Mouse (Mus musculus) gastrocnemius, adult 2 months (tissue): ENCODE measurements around the gene Slc9b2. TPM values are rescaled to one million over a fixed set of nuclear protein-coding genes. Genes with fewer than 3 reads are reported as not detected.

ENCODE experiments used
- DNase-seq: peaks from one replicate; pipeline ENCODE4 v3.0.0; 2022
- H3K27ac ChIP-seq: fragments of 200-600 bp; 2 replicates; pipeline ENCODE4 v1.8.1; 2022; ENCODE audit warnings: mild to moderate bottlenecking
- H3K4me3 ChIP-seq: fragments of 200-600 bp; 2 replicates; pipeline ENCODE4 v1.8.1; 2022; ENCODE audit warnings: mild to moderate bottlenecking, moderate library complexity
- CTCF ChIP-seq: fragments of 200-600 bp; IDR thresholded peaks from 2 replicates; pipeline ENCODE4 v1.8.1; 2022; ENCODE audit warnings: antibody characterized with exemption, mild to moderate bottlenecking, moderate library complexity
- intact Hi-C: fragments of 180-260 bp; cut with DNase I; formaldehyde crosslinking; loops from one replicate; pipeline ENCODE4 v1.15.1; 2025
- long read RNA-seq, 2 experiments: library from polyadenylated mRNA; stranded (forward); transcript quantifications; one replicate each; pipeline ENCODE4 v2.0.0; 2021
- total RNA-seq, 2 experiments: library from RNA; stranded (reverse); gene quantifications; 2 replicates each; pipeline ENCODE4 v1.2.3; 2021

Gene Slc9b2
- under 1 TPM in 1 of 2 experiments, not detected in 1; 0.42 TPM for total RNA-seq
- long read RNA-seq, experiment 1: 0 reads
- long read RNA-seq, experiment 2: 0 reads

DNA sequence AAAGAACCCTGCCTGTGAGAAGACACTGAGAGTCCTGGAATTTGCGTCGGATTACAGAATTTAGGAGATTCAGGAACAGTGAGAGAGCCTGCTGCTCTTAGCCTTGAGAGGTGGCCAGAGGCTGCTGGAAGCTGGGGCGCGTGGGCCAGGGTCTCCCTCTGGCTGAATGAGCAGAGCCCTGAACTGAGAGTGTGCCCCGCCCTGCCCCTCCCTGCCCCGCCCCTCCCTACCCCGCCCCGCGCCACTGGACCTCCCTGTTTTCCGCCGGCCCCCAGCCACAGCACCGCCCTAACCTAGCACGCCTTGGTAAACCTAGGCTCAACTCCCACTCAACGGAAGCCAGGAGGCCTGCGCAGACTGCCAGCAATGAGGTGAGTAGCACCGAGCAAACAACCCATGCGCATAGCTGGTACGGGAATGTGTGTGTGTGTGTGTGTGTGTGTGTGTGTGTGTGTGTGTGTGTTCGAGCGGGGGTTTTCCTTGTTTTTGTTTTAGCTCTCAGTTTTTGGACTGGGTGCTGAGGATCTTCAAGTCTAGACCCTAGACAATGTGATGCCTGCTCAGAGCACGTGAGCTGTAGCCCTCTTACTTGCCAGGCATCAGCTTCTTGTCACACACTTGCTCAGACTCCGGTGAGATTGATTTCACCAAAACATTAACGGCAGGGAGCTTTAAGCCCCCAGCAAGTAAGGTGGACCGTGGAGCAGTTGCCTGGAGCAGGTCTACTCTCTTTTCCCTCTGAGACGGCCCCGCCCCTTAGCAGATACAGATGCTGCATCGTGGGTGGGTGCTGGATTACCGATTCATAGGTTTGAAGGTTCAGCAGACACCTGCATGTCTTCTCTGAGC lies at the start of gene Slc9b2:
Gene Slc9b2, plus strand, starts transcription at position 290 of the 849 bp plus-strand sequence.
- no peak for TF ChIP-seq CTCF
- intact Hi-C loops: no loop called here
- Histone ChIP-seq H3K27ac (no peak within 1 kb of the TSS), H3K4me3 (peak within 1 kb of the TSS; percentile 65)
- peak; percentile 34 for DNase-seq

DNA sequence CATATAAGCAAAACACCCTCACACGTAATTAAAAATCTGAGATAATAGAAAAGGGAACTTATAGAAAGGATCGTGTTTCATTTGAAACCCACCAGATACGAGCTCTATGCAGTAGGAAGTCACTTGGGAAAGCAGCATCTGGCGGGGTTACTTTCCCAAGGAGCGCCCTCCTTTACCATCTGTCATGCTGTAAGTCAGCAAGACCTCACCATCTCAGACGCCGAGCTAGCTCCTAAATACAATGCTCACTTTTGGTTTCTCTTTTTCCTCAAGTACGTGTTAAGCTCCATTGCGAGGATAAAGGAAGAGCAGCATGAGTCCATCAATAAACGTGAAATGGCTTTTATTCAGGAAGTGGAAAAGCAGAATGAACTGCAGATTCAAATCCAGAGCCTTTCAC lies 48.6 kb upstream of the Slc9b2 start:
- Histone ChIP-seq H3K27ac (no peak overlapping the region), H3K4me3 (no peak overlapping the region)
- no peak for DNase-seq
- no peak for TF ChIP-seq CTCF
- intact Hi-C loops: no loop called here

DNA sequence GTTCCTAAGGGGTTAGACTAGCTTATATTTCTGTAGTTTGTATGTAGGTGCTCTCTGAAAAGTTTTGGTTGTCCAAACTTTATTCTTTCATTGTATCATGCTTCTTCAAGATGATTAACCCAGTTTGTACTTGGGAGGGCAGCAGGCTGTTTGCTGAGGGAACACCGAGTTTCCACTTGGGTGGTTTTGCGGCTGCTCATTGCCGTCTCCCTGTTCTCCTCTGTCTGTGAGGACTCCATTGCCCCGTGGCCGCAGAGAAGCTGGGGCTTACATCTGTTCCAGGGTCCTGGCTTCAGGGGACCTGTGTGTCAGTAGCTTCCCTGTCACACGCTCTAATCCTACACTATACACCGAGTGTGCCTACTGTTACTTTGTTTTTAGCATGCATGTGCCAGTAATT lies 47.3 kb upstream of the Slc9b2 start:
- Histone ChIP-seq H3K4me3 (no peak overlapping the region), H3K27ac (no peak overlapping the region)
- no peak for DNase-seq
- no peak for TF ChIP-seq CTCF
- intact Hi-C loops: no loop called here

DNA sequence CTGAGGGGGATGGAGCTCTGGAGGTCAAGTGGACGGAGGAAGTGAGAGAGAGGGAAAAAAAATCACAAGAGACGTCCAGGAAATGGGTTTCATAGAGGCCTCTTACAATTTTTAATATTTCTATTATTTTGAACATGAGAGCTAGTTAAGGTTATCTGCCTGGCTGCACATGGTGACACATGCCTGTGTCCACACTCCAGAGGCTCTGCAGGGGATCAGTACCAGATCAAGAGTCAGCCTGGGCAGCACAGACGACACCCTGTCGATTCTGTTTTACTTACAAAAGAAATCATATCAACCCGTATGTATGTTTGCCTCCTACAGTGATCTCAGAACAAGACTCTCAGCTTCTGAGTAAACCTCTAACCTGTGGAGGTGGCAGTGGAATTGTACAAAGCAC lies 38.9 kb upstream of the Slc9b2 start:
- no peak for TF ChIP-seq CTCF
- Histone ChIP-seq H3K4me3 (no peak overlapping the region), H3K27ac (no peak overlapping the region)
- no peak for DNase-seq
- intact Hi-C loops: no loop called here

DNA sequence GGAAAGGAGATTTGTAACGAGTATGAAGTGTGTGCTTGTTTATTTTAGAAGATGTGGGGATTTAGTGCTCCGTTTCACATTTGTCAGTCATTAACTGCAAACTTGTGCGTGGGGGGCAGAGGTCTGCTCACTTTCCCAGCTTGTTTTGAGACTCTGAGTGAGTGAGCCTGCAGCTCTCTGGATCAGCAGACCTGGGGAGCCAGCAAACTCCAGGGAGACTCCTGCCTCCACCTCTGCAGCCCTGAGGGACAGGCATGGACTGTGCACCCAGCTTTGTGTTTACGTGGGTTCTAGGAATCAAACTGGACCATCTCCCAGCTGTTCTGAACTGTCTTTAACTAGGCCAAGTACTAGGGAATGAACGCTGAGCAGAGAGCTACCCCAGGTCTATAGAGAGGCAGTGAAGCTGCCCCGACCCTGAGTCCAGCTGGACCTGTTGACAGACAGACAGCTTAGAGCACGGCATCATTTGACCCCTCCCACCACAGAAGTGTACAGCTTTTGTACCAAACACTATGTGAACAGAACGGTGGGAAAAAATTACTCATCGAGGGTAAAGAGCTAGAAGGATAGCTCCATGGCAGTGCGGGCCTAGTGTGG lies 38.0 kb upstream of the Slc9b2 start:
- intact Hi-C loops: no loop called here
- H3K4me3 ChIP-seq: no peak overlapping the region
- no peak for TF ChIP-seq CTCF
- H3K27ac ChIP-seq: no peak overlapping the region
- DNase-seq: no peak

DNA sequence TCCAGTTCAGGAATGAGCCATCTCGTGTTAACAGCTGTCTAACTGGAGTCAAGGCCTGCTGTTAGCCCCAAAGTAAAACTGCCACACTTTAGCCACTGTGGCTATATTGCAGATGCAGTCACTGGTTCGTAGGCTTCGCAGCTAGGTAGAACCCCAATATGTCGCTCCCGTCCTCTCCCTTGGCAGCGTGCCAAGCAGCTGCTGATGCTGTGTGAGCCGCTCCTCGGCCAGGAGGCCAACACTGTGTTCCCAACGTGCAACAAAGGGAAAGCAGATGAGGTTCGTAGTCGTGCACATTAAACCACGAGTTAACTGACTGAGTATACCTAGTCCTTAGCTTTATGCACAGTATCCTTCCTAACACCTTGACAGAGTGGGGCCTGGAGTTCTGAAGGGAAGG lies 34.9 kb upstream of the Slc9b2 start:
- DNase-seq: peak; percentile 40
- intact Hi-C loops: no loop called here
- Histone ChIP-seq H3K27ac (no peak overlapping the region), H3K4me3 (peak overlapping the region; percentile 21; the same call in 1 of the 2 replicates)
- no peak for TF ChIP-seq CTCF

DNA sequence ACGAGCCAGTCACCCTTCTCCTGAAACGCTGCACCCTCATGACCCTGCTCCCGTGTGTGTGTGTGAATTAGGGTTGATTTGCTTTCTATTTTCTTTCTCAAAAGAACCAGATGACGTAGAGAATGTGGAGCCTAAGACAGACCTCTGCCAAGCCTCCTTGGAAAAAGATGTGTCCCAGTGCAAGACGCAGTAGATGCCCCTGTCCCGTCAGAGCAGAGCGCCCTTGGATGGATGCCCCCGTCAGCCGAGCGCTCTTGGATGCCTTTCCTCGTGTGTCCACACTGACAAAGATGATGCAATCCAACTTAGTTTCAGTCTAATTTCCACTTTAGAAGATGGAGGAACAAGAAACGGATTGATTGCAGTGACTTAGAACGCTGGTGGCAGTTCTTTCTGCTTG lies 34.5 kb upstream of the Slc9b2 start:
- intact Hi-C loops: no loop called here
- no peak overlapping the region for H3K27ac ChIP-seq
- TF ChIP-seq CTCF: no peak
- DNase-seq: peak; percentile 44
- H3K4me3 ChIP-seq: peak overlapping the region; percentile 21

DNA sequence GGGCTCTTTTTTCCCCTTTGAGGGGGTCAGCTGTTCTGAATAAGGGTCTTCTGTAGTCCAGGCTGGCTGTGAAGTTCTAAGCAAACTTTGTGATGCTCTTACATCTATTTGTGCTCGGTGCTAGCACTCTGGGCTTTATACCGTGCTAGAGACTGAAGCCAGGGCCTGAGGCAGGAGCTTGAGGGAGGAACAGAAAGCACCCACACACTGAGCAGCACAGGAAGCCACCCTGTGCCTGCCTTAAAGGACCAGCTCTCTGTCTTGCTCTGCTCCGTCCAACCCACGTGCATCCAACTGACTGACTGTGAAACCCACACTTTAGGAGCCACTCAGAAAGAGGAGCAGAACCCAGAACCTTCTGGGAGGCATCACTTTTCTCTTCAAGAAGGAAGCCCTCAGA lies 27.3 kb upstream of the Slc9b2 start:
- no peak overlapping the region for H3K4me3 ChIP-seq
- H3K27ac ChIP-seq: peak overlapping the region; percentile 72
- no peak for TF ChIP-seq CTCF
- intact Hi-C loops: loop anchor here (5.0 to 10.0 kb wide), 5 partner anchors 47 to 447 kb away; no protein-coding TSS in a partner anchor
- DNase-seq: no peak

DNA sequence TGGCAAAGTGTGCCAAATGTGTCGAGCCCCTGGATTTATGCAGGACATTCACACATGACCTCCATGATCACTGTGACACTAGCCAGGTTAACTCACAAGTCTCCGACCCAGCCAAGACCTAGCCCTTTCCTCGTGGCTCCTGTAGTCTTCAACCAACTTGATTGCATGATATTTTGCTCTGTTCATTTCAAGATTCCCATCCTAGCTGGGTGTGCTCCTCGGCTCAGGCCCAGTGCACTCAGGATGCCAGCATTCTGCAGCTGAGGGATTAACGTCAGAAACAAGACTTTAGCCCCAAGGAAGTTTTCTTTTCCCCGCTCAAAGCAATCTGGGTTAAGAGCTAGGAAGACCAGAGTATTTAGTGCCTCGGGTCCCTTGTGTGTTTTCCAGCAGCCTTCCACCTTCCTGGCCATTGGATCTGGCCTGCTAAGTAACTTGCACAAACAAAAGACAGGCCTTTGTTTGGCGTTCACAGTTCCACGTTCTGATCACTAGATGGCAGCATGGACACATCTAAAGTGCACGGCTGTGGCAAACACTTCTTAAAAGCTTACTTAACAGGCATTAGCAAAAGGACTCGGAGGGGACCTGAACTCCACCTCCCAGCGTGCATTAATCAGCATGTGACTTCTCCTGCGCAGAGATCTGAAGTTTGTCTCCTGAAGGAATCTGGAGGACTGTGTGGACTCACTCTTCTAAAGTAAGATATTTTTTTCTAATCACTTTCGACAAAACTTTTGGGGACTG lies 26.7 kb upstream of the Slc9b2 start, which contains the start of gene Bdh2:
Gene Bdh2, plus strand, starts transcription at position 553 of the 747 bp plus-strand sequence.
- peak; percentile 90 for TF ChIP-seq CTCF

DNA sequence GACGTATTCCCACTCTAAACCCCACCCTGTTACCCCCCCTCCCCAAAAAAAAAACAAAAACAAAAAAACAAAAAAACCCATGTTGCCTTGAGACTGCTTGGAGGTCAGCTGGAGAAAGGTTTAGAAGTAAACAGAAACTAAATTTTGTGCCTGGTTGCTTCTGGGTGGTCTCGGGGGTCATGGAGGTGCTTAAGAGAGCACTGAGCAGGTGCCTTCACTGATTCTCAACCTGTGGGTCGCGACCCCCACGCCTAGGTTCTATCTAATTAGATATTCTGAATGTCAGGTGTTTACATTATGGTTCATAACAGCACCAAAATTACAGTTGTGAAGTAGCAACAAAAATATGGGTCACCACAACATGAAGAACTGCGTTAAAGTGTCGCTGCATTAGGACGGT lies 25.8 kb upstream of the Slc9b2 start:
- DNase-seq: no peak
- TF ChIP-seq CTCF: no peak
- Histone ChIP-seq H3K4me3 (peak overlapping the region; percentile 61), H3K27ac (peak overlapping the region; percentile 72)
- intact Hi-C loops: loop anchor here (5.0 to 10.0 kb wide), 5 partner anchors 46 to 446 kb away; no protein-coding TSS in a partner anchor

More for the DNA sequence above, 26.7 kb upstream of the Slc9b2 start, which contains the start of gene Bdh2:
- Histone ChIP-seq H3K4me3 (peak within 1 kb of the TSS; percentile 61), H3K27ac (peak within 1 kb of the TSS; percentile 72)
- peak; percentile 77 for DNase-seq
- intact Hi-C loops: loop anchor here (5.0 to 10.0 kb wide), 5 partner anchors 46 to 446 kb away; no protein-coding TSS in a partner anchor

DNA sequence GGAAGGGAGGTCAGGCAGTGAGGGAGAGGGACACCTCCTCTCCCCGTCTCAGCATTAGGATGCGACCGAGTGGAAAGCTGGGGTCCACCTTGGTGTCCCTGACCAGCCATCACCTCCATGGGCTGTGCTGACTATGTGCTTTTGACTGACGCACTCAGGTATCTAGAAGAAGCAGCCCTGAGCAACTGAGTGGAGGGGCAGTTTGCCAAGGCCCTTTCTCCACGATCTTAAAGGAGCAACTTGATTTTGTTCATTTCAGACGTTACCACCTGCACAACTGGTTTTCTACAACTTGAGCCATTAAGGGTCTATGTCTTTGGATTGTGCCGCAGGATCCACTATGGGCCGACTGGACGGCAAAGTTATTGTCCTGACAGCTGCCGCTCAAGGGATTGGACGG lies 22.2 kb upstream of the Slc9b2 start:
- no peak overlapping the region for H3K4me3 ChIP-seq
- no peak for DNase-seq
- no peak for TF ChIP-seq CTCF
- intact Hi-C loops: loop anchor here (10.0 kb wide), 2 partner anchors 110 to 220 kb away; no protein-coding TSS in a partner anchor
- no peak overlapping the region for H3K27ac ChIP-seq

DNA sequence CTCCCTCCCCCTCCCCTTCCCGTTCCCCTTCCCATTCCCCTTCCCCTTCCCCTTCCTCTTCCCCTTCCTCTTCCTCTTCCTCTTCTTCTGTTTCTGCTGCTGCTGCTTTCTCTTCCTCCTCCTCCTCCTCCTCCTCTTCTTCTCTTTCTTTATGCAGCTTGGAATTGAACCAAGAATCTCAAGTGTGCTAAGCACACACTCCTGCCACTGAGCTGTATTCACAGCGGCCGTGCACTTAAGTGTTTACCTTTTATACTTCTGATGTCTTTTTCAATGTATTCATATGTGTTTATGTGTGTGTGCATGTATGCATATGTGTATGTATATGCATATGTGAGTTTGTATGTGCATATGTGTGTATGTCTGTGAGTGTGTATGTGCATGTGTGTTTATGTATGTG lies 21.7 kb upstream of the Slc9b2 start:
- H3K27ac ChIP-seq: no peak overlapping the region
- intact Hi-C loops: loop anchor here (10.0 kb wide), 2 partner anchors 109 to 219 kb away; no protein-coding TSS in a partner anchor
- DNase-seq: no peak
- no peak for TF ChIP-seq CTCF
- H3K4me3 ChIP-seq: no peak overlapping the region
